Mouse (Mus musculus) midbrain, embryonic 10.5 days (tissue): ENCODE results near the gene Gm19935. TPM values are rescaled to one million over a fixed set of nuclear protein-coding genes. Genes with fewer than 3 reads are reported as not detected.

Experiments
- microRNA-seq: library from miRNA; unstranded; fragments of <30 nt; microRNA quantifications from one replicate; pipeline ENCODE4, GENCODE M21; 2017
- polyA plus RNA-seq: library from polyadenylated mRNA; unstranded; fragments of >200 nt; fragmentation: Nextera tagmentation; extraction: Ambion mirVana; gene quantifications from 2 replicates; pipeline ENCODE4 v1.2.1, GENCODE M21; 2016

Gm19935 gene
- polyA plus RNA-seq, 1 experiment from 2014 or later = not detected

Small RNA genes within 50 kb of the gene (microRNA-seq; reads per million reads assigned to microRNA genes)
- not detected for gene Gm44382

Other genes starting within 250 kb of the Gm19935 start
- 29.0 and 37.6 TPM in 2 replicates for gene Chd9, start 11.0 kb upstream of the Gm19935 start, polyA plus RNA-seq